Mouse (Mus musculus) embryonic fibroblast, embryonic 13.5 days (primary cell): ENCODE measurements around the gene Tcf20.
A peak's percentile ranks its signal among the peaks of the same experiment; 100 is the strongest.

Source experiments
- CTCF ChIP-seq: IDR thresholded peaks from 2 replicates; pipeline ENCODE4 v1.5.1; 2011; ENCODE audit warnings: mild to moderate bottlenecking, control low read depth, low read length, moderate library complexity, borderline replicate concordance; ENCODE audit not compliant: insufficient read depth
- POLR2A ChIP-seq: IDR thresholded peaks from 2 replicates; pipeline ENCODE4 v1.6.1; 2011; ENCODE audit warnings: low read depth, mild to moderate bottlenecking, control low read depth, low read length, moderate library complexity

GRCm38 (mm10) chr15:82899676-82900301 lies 87.9 kb downstream of the Tcf20 start:
- TF ChIP-seq CTCF, result no peak
- TF ChIP-seq POLR2A, result peak; percentile 62
